Mouse (Mus musculus): ENCODE results near the gene Scarf1. TPM values are rescaled to one million over a fixed set of nuclear protein-coding genes. Genes with fewer than 3 reads are reported as not detected.

Gene Scarf1
- polyA plus RNA-seq, 1 experiment from 2014 or later, result 4.8 TPM

- WGBS, result 75% methylated on average over 13 of the region's 14 CpGs
- Histone ChIP-seq H3K4me3 (no peak overlapping the region), H3K4me1 (replicated peaks) (peaks cover 28% of the 10 kb centered on the region), H3K27ac (peak overlapping the region; percentile 83; the same call in 1 of the 2 replicates), H3K4me2 (no peak overlapping the region), H3K9ac (peak overlapping the region; percentile 57; the same call in 1 of the 2 replicates), H3K27me3 (no peaks in the 10 kb centered on the region), H3K36me3 (peaks cover 49% of the 10 kb centered on the region), H3K9me3 (no peaks in the 10 kb centered on the region)
- ATAC-seq (ENCODE audit: low FRiP score), result no peak
Observed at GRCm38 (mm10) chr11:75571126-75571990, 58.0 kb downstream of the Scarf1 start.

- 0 out of 2 replicates have a peak, but pooled peaks have one; percentile 23 for ATAC-seq (ENCODE audit: low FRiP score)
- peak overlapping the region; percentile 15; the same call in 1 of the 2 replicates for H3K4me2 ChIP-seq
- H3K4me3 ChIP-seq, result no peak overlapping the region
- peaks cover 39% of the 10 kb centered on the region for H3K36me3 ChIP-seq
- H3K9ac ChIP-seq, result peak overlapping the region; percentile 57
- no peaks in the 10 kb centered on the region for H3K27me3 ChIP-seq
- peaks cover 26% of the 10 kb centered on the region for H3K4me1 ChIP-seq (replicated peaks)
- 15% methylated on average over 9 of the region's 10 CpGs for WGBS
- H3K27ac ChIP-seq, result peak overlapping the region; percentile 83
- H3K9me3 ChIP-seq, result no peaks in the 10 kb centered on the region
Observed at GRCm38 (mm10) chr11:75572301-75572791, 59.0 kb downstream of the Scarf1 start.

GRCm38 (mm10) chr11:75572854-75573650 lies 59.7 kb downstream of the Scarf1 start:
- Histone ChIP-seq H3K9me3 (no peaks in the 10 kb centered on the region), H3K4me2 (peak overlapping the region; percentile 15; the same call in 1 of the 2 replicates), H3K4me3 (no peak overlapping the region), H3K27ac (peak overlapping the region; percentile 83), H3K27me3 (no peaks in the 10 kb centered on the region), H3K4me1 (replicated peaks) (peaks cover 32% of the 10 kb centered on the region), H3K36me3 (peaks cover 33% of the 10 kb centered on the region), H3K9ac (peak overlapping the region; percentile 57)
- 10% methylated on average over 12 of the region's 12 CpGs for WGBS
- peak; percentile 83 for ATAC-seq (ENCODE audit: low FRiP score)

- H3K27me3 ChIP-seq, result no peaks in the 10 kb centered on the region
- no peak for ATAC-seq (ENCODE audit: low FRiP score)
- H3K4me2 ChIP-seq, result no peak overlapping the region
- H3K9me3 ChIP-seq, result no peaks in the 10 kb centered on the region
- H3K4me3 ChIP-seq, result no peak overlapping the region
- H3K36me3 ChIP-seq, result peaks cover 18% of the 10 kb centered on the region
- 84% methylated on average over 5 of the region's 5 CpGs for WGBS
- no peak overlapping the region for H3K27ac ChIP-seq
- H3K4me1 ChIP-seq (replicated peaks), result peaks cover 32% of the 10 kb centered on the region
- no peak overlapping the region for H3K9ac ChIP-seq
Observed at GRCm38 (mm10) chr11:75574378-75575123, 61.2 kb downstream of the Scarf1 start.

GRCm38 (mm10) chr11:75575560-75576123 lies 62.3 kb downstream of the Scarf1 start:
- H3K36me3 ChIP-seq, result peaks cover 8% of the 10 kb centered on the region
- 79% methylated on average over 9 of the region's 9 CpGs for WGBS
- no peak overlapping the region for H3K4me3 ChIP-seq
- peaks cover 32% of the 10 kb centered on the region for H3K4me1 ChIP-seq (replicated peaks)
- no peak for ATAC-seq (ENCODE audit: low FRiP score)
- no peaks in the 10 kb centered on the region for H3K27me3 ChIP-seq
- H3K4me2 ChIP-seq, result no peak overlapping the region
- H3K27ac ChIP-seq, result no peak overlapping the region
- H3K9ac ChIP-seq, result no peak overlapping the region
- no peaks in the 10 kb centered on the region for H3K9me3 ChIP-seq

MicroRNAs within 50 kb of the gene (microRNA counts, 519-probe panel; counts per million panel counts)
- 4,957 counts per million, percentile 85 among the panel's probes with 10 or more counts for microRNA mmu-miR-22

Small RNA genes lying within 50 kb of the gene (microRNA-seq; reads per million reads assigned to microRNA genes)
- 2,899 reads per million, percentile 85 among the genes with 10 or more reads in this experiment for gene Mir22
- gene Mir3971, result not detected

Other genes with a start within 250 kb of the Scarf1 start
- 58.8 and 63.6 TPM in 2 replicates for gene Rpa1, start 165.2 kb upstream of the Scarf1 start, polyA plus RNA-seq (2015; fragmentation: Nextera tagmentation; extraction: Ambion mirVana)
- 16.9 and 17.6 TPM in 2 replicates for gene Smyd4, start 165.1 kb upstream of the Scarf1 start, polyA plus RNA-seq (2015; fragmentation: Nextera tagmentation; extraction: Ambion mirVana)
- 55.4 and 63.1 TPM in 2 replicates for gene Serpinf1, start 90.8 kb upstream of the Scarf1 start, polyA plus RNA-seq (2015; fragmentation: Nextera tagmentation; extraction: Ambion mirVana)
- gene Serpinf2, start 73.9 kb upstream of the Scarf1 start, polyA plus RNA-seq (2015; fragmentation: Nextera tagmentation; extraction: Ambion mirVana), result 0.12 TPM in 1 of 2 replicates, not detected in the other
- 6.2 and 7.1 TPM in 2 replicates for gene Wdr81, start 58.8 kb upstream of the Scarf1 start, polyA plus RNA-seq (2015; fragmentation: Nextera tagmentation; extraction: Ambion mirVana)
- 2.7 and 3.4 TPM in 2 replicates for gene Tlcd2, start 51.8 kb upstream of the Scarf1 start, polyA plus RNA-seq (2015; fragmentation: Nextera tagmentation; extraction: Ambion mirVana)
- gene Prpf8, start 26.7 kb upstream of the Scarf1 start, polyA plus RNA-seq (2015; fragmentation: Nextera tagmentation; extraction: Ambion mirVana), result 49.2 and 51.8 TPM in 2 replicates
- gene Rilp, start 3.4 kb upstream of the Scarf1 start, polyA plus RNA-seq (2015; fragmentation: Nextera tagmentation; extraction: Ambion mirVana), result 1.4 and 1.5 TPM in 2 replicates
- gene Slc43a2, start 18.2 kb downstream of the Scarf1 start, polyA plus RNA-seq (2015; fragmentation: Nextera tagmentation; extraction: Ambion mirVana), result 19.7 and 21.0 TPM in 2 replicates
- 94.8 and 101 TPM in 2 replicates for gene Pitpna, start 74.6 kb downstream of the Scarf1 start, polyA plus RNA-seq (2015; fragmentation: Nextera tagmentation; extraction: Ambion mirVana)
- gene Inpp5k, start 117.4 kb downstream of the Scarf1 start, polyA plus RNA-seq (2015; fragmentation: Nextera tagmentation; extraction: Ambion mirVana), result 38.8 and 41.2 TPM in 2 replicates
- 8.8 and 9.6 TPM in 2 replicates for gene Myo1c, start 137.0 kb downstream of the Scarf1 start, polyA plus RNA-seq (2015; fragmentation: Nextera tagmentation; extraction: Ambion mirVana)
- gene Crk, start 165.7 kb downstream of the Scarf1 start, polyA plus RNA-seq (2015; fragmentation: Nextera tagmentation; extraction: Ambion mirVana), result 120 TPM in 2 replicates
- gene Ywhae, start 219.3 kb downstream of the Scarf1 start, polyA plus RNA-seq (2015; fragmentation: Nextera tagmentation; extraction: Ambion mirVana), result 1,500 and 1,527 TPM in 2 replicates